Mouse (Mus musculus): ENCODE results near the gene Psmb7.

- TF ChIP-seq CTCF (IDR thresholded peaks at IDR 0.05; ENCODE audit: borderline replicate concordance, control insufficient read depth, extremely low read depth, insufficient read depth, low read length, poor library complexity) (no peak), POLR2A (IDR thresholded peaks at IDR 0.05; ENCODE audit: control insufficient read depth, extremely low read depth, insufficient read depth, low read length, poor library complexity) (no peak)
These were observed 36.2 kb downstream of the Psmb7 start for GRCm38 (mm10) chr2:38607716-38608115.

Measured in thymus, adult 2 months (tissue).